Mouse (Mus musculus) thymus, postnatal 0 days (tissue): ENCODE measurements around the gene Tro. TPM values are rescaled to one million over a fixed set of nuclear protein-coding genes. Genes with fewer than 3 reads are reported as not detected.

Source experiments
- DNase-seq: peaks from one replicate; pipeline ENCODE4 v3.0.0-alpha.2; 2015; ENCODE audit warnings: low spot score
- polyA plus RNA-seq: library from polyadenylated mRNA; unstranded; fragments of >200 nt; fragmentation: Nextera tagmentation; extraction: Ambion mirVana; gene quantifications from 2 replicates; pipeline ENCODE4 v1.2.1, GENCODE M21; 2015

Gene Tro
- polyA plus RNA-seq = 0.56 and 0.64 TPM in 2 replicates

DNA sequence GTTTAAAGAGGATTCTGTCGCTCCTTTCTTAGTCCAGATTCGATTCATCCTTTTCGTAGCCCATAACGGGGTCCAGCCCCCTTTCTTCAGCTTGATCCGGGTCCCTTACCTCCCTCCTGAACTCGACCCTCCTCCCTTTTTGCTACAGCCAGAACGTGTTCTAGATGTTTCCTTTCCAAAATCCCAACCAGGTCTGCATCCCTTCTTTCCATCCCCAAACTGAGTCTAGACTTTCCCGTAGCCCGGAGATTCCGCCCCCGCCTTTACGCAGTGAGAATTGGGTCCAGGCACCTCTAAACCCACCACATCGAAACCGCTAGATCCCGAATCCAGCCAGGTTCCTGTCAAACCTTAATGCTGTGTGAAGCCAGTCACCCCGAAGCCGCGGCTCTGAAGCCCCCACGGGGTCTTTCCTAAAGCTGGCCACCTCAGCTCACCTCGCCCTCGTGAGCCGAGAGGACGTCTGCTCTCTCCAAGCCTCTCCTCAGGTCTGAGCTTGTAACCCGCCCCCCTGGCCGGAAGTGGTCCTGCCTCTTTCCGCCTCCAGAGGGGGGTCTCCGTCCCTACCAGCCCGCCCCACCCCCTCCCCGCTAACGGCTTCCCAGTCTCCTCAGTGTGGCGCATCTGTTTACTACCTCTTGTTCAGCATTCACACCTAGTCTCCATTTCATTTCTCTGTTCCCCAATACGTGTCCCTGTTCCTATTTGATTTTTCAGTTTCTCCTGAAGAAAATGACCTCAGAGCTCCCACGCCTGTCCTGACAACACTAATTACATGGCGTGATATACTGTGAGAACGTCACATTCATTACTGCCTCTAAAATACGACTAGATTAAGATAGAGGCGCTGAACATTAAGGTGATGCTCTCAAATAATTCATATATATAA is at the start of gene Tro:
TSS of gene Tro (minus strand) at position 676 of the 889 bp plus-strand sequence.
- no peak for DNase-seq

GRCm38 (mm10) chrX:150677505-150677904 is 20.1 kb upstream of the Tro start:
- DNase-seq = no peak

GRCm38 (mm10) chrX:150662809-150663208 is 5.4 kb upstream of the Tro start:
- DNase-seq = no peak

DNA sequence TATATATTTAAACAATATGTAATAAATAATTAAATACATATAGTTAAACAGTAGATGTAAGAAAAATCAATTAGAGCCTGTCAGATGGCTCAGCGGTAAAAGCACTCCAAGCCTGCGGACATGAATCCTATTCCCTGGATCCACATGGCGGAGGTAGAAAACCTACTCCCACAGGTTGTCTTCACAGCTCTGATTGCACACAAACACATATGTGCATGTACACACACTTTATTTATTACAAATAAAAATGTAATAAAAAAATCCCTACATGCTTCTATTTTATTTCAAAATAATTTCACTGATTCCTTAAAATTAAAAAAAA is 375 bp upstream of the Tro start:
- DNase-seq = no peak

DNA sequence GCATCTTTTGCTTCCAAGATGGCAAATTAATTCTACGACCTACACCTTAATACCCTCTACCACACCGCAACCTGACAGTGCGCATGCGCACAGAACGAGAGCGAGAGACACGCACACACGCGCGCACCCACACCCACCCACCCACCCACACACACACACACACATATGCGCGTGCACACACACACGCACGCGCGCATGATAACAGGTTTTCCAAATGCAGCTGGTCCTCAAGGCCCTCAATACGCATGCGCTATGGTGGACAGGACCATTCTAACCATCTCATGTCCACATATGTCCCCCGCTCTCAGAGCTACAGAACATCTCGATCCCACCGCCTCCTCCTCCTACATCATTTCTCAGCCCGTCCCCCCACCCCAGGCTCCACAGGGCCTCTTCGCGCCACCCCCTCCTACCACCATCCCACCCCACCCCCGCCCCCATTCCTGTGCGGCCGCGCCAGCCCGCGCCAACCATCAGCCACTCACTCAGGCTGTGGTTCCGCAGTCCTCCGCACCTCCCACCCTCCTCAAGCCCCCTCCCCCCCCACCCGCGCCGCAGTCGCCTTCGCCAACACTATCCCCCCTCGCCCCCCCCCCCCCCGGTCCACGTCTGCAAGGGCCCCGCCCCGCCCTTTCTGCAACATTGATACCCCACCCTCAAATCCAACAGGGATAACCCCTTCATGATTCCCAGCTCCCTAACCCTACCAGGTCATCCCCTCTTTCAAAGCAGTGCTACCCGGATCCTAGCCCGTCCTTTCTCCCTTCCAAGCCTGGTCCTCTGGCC is 1.1 kb downstream of the Tro start:
- no peak for DNase-seq

DNA sequence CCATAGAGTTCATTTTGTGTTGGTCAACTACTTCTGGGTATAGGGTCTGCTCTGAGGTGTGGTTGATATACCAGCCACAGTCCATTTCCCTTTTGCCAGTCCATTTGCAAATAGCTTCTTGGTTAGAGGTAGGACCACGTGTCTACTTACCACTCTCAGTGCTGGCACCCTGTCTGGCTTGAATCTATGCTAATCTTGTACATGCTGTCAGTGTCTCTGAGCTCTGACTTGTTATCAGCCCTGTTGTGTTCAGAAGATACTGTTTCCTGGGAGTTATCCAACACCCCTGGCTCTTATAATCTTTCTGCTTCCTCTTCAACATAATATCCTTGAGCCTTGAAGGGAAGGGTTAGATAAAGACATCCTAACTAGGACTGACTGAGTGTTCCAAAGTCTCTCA is 21.0 kb downstream of the Tro start:
- DNase-seq = no peak

DNA sequence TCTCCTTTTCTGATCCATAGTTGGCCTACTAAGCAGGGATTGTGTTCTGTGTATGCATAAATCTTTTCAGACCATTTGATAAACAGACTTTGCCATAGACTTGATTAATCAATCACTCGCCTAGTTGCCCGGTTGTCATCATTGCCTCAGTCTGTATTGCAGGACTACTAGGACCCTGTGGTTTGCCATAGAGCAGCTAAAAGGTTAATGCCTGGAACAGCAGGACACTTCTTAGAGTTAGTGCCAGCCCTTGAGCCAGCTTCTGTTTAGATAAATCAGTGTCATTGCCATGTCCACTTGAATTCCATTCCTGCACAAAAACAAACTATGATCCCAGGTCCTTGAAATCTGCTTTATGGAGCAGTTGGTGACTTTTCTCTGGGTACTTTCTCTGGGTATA is 58.5 kb downstream of the Tro start:
- DNase-seq = no peak

Other genes starting within 250 kb of the Tro start
- gene Tmem29, start 198.4 kb downstream of the Tro start, polyA plus RNA-seq = 20.2 and 23.7 TPM in 2 replicates
- 8.1 and 8.5 TPM in 2 replicates for gene Alas2, start 110.2 kb downstream of the Tro start, polyA plus RNA-seq
- 3.1 and 3.3 TPM in 2 replicates for gene Pfkfb1, start 69.4 kb downstream of the Tro start, polyA plus RNA-seq
- gene Apex2, start 67.7 kb downstream of the Tro start, polyA plus RNA-seq = 14.5 and 16.0 TPM in 2 replicates
- 57.8 and 66.2 TPM in 2 replicates for gene Maged2, start 156.8 kb upstream of the Tro start, polyA plus RNA-seq